Mouse (Mus musculus): ENCODE measurements around the gene Gm20388. TPM values are rescaled to one million over a fixed set of nuclear protein-coding genes. Genes with fewer than 3 reads are reported as not detected.
"Not testable (repeated sequence)": the region's sequence is repeated elsewhere in the genome, so short reads cannot be mapped to it uniquely, and the experiment has no call there.

Gm20388 gene
- polyA plus RNA-seq, 1 experiment from 2014 or later = 5.3 TPM

DNA sequence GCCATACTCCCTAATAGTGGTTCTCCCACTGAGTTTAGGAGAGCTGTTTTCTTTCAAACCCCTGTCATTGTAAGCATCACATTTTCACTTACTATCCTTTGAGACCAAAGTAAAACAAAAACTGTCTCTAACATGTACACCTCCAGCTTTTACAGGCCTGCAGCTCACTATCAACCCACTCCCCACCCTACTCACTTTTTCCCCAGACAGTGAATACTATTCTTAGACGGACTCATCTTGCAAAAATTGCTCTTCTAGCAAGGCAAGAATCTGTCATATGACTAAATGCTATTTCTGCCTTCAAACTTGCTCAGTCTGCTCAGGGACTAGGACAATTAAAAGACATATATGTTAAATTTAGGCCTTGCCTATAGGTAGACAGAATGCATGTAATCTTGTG is 3714.1 kb downstream of the Gm20388 start:
- WGBS = 51% methylated on average over 1 of the region's 1 CpGs
- DNase-seq (ENCODE audit: low spot score) (no peak), ATAC-seq (replicated peaks; ENCODE audit: low FRiP score) (no peak)
- no peak overlapping the region for H3K9ac ChIP-seq (ENCODE audit: low read depth, low read length)
- H3K4me3 ChIP-seq (ENCODE audit: low read depth, low read length) = no peak overlapping the region
- peaks cover 9% of the 10 kb centered on the region; the same call in 1 of the 2 replicates for H3K4me1 ChIP-seq (replicated peaks; ENCODE audit: control insufficient read depth, insufficient read depth, low read length)
- H3K27me3 ChIP-seq (replicated peaks; ENCODE audit: control insufficient read depth, insufficient read depth, low read length) = peaks cover 31% of the 10 kb centered on the region
- H3K27ac ChIP-seq (ENCODE audit: low read depth, low read length) = no peak overlapping the region
- no peaks in the 10 kb centered on the region for H3K9me3 ChIP-seq (ENCODE audit: control insufficient read depth, low read length)
- H3K36me3 ChIP-seq (ENCODE audit: control insufficient read depth, insufficient read depth, low read length) = no peaks in the 10 kb centered on the region
- H3K4me2 ChIP-seq = no peak overlapping the region

DNA sequence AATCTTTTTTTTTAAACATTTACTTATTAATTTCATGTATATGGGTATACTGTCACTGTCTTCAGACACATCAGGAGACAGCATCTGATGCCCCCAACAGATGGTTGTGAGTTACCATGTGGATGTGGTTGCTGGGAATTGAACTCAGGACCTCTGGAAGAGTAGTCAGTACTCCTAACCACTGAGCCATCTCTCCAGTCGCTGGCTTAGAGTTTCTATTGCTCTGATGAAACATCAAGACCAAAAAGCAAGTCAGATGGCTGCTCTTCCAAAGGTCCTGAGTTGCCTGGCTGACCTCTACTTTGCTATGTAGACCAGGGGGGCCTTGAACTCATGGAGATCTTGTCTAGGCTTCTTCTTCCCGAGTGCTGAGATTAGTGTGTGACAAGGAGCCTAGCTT is 3715.1 kb downstream of the Gm20388 start:
- no peak overlapping the region for H3K4me2 ChIP-seq
- no peaks in the 10 kb centered on the region for H3K9me3 ChIP-seq (ENCODE audit: control insufficient read depth, low read length)
- ATAC-seq (replicated peaks; ENCODE audit: low FRiP score) (no peak), DNase-seq (ENCODE audit: low spot score) (no peak)
- no peak overlapping the region for H3K9ac ChIP-seq (ENCODE audit: low read depth, low read length)
- no peak overlapping the region for H3K4me3 ChIP-seq (ENCODE audit: low read depth, low read length)
- H3K36me3 ChIP-seq (ENCODE audit: control insufficient read depth, insufficient read depth, low read length) = no peaks in the 10 kb centered on the region
- H3K27ac ChIP-seq (ENCODE audit: low read depth, low read length) = no peak overlapping the region
- 20% methylated on average over 2 of the region's 2 CpGs for WGBS
- peaks cover 9% of the 10 kb centered on the region; the same call in 1 of the 2 replicates for H3K4me1 ChIP-seq (replicated peaks; ENCODE audit: control insufficient read depth, insufficient read depth, low read length)
- H3K27me3 ChIP-seq (replicated peaks; ENCODE audit: control insufficient read depth, insufficient read depth, low read length) = peaks cover 31% of the 10 kb centered on the region

DNA sequence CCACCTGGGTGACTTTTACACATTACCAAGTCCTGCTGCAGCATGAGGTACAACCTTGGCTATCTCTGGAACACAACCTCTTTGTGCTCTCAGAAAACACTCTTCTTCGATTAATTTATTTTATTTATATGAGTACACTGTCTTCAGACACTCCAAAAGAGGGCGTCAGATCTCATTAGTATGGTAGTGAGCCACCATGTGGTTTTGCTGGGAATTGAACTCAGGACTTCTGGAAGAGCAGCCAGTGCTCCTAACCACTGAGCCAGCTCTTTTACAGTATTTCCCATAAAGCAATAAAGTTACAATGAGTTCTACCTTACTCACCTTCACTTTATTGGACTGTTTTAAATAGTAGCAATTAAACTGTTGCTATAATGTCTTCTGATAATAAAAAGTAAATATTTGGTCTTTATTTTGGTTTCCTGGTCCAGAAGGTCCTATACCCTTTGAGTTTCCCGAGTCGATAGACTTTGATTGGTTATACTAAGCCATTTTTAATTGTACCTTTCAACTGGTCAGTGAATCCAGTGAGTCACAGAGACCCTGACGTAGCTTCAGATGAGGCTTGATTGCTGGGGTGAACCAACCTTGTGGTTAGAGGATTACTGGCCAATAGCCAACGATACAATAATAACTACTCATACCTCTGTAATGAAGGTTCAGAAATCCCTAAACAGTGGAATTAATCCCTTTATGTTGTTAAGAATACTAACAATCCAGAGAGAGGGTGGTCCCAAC is 3716.9 kb downstream of the Gm20388 start:
- peaks cover 31% of the 10 kb centered on the region for H3K27me3 ChIP-seq (replicated peaks; ENCODE audit: control insufficient read depth, insufficient read depth, low read length)
- H3K4me2 ChIP-seq = no peak overlapping the region
- no peak for ATAC-seq (replicated peaks; ENCODE audit: low FRiP score)
- H3K4me3 ChIP-seq (ENCODE audit: low read depth, low read length) = no peak overlapping the region
- DNase-seq (ENCODE audit: low spot score) = no peak
- H3K9ac ChIP-seq (ENCODE audit: low read depth, low read length) = no peak overlapping the region
- no peak overlapping the region for H3K27ac ChIP-seq (ENCODE audit: low read depth, low read length)
- H3K4me1 ChIP-seq (replicated peaks; ENCODE audit: control insufficient read depth, insufficient read depth, low read length) = peaks cover 9% of the 10 kb centered on the region; the same call in 1 of the 2 replicates
- no peaks in the 10 kb centered on the region for H3K36me3 ChIP-seq (ENCODE audit: control insufficient read depth, insufficient read depth, low read length)
- WGBS = 60% methylated on average over 6 of the region's 6 CpGs
- H3K9me3 ChIP-seq (ENCODE audit: control insufficient read depth, low read length) = no peaks in the 10 kb centered on the region

DNA sequence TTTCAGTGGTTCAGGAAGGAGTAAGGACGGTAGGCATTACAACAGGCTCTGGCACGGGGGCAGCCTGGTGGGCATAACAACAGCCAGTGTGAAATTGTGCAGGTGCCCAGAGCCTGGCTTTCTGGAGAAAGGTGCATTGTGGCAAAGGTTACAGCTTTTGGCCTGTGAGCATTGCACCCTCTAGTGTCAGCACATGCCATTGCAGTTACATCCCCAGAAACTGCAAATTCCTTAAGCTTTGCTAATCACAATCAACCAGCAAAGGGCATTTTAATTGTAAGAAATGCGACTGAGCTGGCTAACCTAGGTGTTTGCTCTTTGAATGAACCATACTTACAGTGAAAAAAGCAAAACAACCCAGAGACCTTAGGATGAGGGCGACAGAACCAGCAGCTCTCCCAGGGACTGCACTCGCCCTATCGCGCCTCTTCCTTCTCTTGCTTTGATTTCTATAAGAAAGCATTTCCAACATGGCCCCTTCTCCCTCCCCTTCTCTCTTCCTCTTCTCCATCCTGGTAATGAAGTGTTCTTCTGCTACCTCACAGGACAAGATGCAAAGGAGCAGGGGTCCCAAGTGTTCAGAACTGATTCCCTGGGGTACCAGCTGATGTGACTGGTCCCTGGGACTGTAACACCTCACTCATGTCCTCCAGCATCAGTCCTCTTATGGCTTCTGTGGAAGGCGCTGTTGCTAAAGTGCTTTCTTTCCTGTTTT is 3717.8 kb downstream of the Gm20388 start:
- Histone ChIP-seq H3K4me1 (replicated peaks; ENCODE audit: control insufficient read depth, insufficient read depth, low read length) (peaks cover 9% of the 10 kb centered on the region; the same call in 1 of the 2 replicates), H3K4me3 (ENCODE audit: low read depth, low read length) (peak overlapping the region; percentile 20), H3K36me3 (ENCODE audit: control insufficient read depth, insufficient read depth, low read length) (no peaks in the 10 kb centered on the region), H3K9me3 (ENCODE audit: control insufficient read depth, low read length) (no peaks in the 10 kb centered on the region), H3K27me3 (replicated peaks; ENCODE audit: control insufficient read depth, insufficient read depth, low read length) (peaks cover 31% of the 10 kb centered on the region), H3K9ac (ENCODE audit: low read depth, low read length) (no peak overlapping the region), H3K4me2 (peak overlapping the region; percentile 61), H3K27ac (ENCODE audit: low read depth, low read length) (no peak overlapping the region)
- ATAC-seq (replicated peaks; ENCODE audit: low FRiP score) = no peak
- peak; percentile 43 for DNase-seq (ENCODE audit: low spot score)
- 2% methylated on average over 8 of the region's 8 CpGs for WGBS

DNA sequence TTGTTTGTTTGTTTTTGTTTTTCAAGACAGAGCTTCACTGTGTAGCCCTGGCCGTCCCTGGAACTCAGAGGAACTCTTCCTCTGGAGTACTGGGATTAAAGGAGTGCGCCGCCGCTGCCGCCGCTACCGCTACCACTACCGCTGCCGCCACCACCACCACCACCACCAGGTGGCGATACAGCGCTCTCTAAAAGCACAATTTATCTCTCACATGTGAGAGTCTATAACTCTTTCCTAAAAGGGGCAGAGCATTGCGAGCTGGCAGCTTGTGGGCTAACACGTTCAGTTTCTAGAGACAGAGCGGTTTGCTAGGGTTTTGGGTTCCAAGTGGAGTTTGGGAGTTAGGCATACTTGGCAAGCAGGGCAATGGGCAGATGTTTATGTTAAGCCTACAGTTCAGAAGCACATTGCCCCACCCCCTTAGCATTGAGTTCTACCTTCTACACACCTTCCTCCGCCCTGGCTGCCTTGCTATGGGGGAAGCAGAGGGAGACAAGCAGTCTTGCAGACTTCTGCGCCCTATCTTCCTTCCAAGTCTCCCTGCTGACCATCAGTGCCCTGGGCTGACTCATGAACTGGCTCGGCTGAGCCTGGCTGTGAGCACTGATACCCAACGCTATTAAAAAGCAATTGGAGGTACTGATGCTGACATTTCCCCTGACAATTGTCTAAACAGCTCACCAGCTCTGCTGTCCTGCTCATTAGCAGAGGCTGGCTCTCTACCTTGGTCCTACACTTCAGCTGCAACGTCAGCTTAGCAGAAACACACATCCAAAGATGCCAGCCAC is 3718.5 kb downstream of the Gm20388 start:
- Histone ChIP-seq H3K4me1 (replicated peaks; ENCODE audit: control insufficient read depth, insufficient read depth, low read length) (peaks cover 10% of the 10 kb centered on the region; the same call in 1 of the 2 replicates), H3K36me3 (ENCODE audit: control insufficient read depth, insufficient read depth, low read length) (no peaks in the 10 kb centered on the region), H3K9me3 (ENCODE audit: control insufficient read depth, low read length) (no peaks in the 10 kb centered on the region), H3K27ac (ENCODE audit: low read depth, low read length) (no peak overlapping the region), H3K9ac (ENCODE audit: low read depth, low read length) (no peak overlapping the region), H3K27me3 (replicated peaks; ENCODE audit: control insufficient read depth, insufficient read depth, low read length) (peaks cover 31% of the 10 kb centered on the region), H3K4me3 (ENCODE audit: low read depth, low read length) (peak overlapping the region; percentile 20), H3K4me2 (peak overlapping the region; percentile 61)
- ATAC-seq (replicated peaks; ENCODE audit: low FRiP score) (no peak), DNase-seq (ENCODE audit: low spot score) (peak; percentile 83)
- WGBS = 11% methylated on average over 19 of the region's 19 CpGs

DNA sequence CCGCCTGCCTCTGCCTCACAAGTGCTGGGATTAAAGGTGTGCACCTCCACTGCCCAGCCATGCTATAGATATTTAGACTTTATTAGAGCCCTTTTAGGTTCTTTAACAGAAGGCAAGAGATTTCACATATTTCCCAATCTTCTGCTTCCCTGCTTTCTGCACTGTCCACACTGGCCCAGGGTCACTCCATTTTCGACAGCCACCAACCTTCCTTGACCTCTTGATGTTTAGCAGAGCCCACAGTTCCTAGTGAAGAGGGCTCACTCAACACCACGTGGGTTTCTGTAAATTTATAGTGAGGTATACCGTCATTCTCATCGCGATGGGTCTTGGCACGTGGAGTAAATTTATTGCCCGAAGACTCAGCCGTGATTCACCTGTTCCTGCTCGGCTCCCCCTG is 3719.4 kb downstream of the Gm20388 start:
- H3K4me2 ChIP-seq = no peak overlapping the region
- H3K36me3 ChIP-seq (ENCODE audit: control insufficient read depth, insufficient read depth, low read length) = no peaks in the 10 kb centered on the region
- H3K27me3 ChIP-seq (replicated peaks; ENCODE audit: control insufficient read depth, insufficient read depth, low read length) = peaks cover 24% of the 10 kb centered on the region
- H3K4me1 ChIP-seq (replicated peaks; ENCODE audit: control insufficient read depth, insufficient read depth, low read length) = peaks cover 13% of the 10 kb centered on the region; the same call in 1 of the 2 replicates
- H3K9me3 ChIP-seq (ENCODE audit: control insufficient read depth, low read length) = no peaks in the 10 kb centered on the region
- ATAC-seq (replicated peaks; ENCODE audit: low FRiP score) (no peak), DNase-seq (ENCODE audit: low spot score) (no peak)
- 39% methylated on average over 10 of the region's 10 CpGs for WGBS
- H3K9ac ChIP-seq (ENCODE audit: low read depth, low read length) = no peak overlapping the region
- no peak overlapping the region for H3K4me3 ChIP-seq (ENCODE audit: low read depth, low read length)
- no peak overlapping the region for H3K27ac ChIP-seq (ENCODE audit: low read depth, low read length)

DNA sequence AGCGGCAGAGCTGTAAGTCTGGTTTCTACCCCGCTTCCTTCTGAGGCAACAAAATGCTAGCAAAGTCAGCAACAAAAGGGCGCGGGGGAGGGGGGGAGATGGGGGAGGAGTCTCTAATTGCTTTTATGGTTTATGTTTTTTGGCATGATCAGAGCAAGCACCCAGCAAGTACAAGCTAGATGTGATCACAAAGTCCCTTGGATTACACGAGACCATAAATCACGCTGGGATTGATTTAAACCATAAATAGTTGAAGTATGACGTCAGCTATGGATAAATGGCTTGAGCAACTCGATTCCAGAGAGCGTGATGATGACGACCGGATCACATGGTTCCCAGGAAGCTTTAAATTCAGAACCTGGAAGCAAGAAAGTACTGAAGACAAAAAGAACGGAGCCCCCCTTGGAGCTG is 3720.2 kb downstream of the Gm20388 start:
- peaks cover 21% of the 10 kb centered on the region for H3K27me3 ChIP-seq (replicated peaks; ENCODE audit: control insufficient read depth, insufficient read depth, low read length)
- no peak overlapping the region for H3K27ac ChIP-seq (ENCODE audit: low read depth, low read length)
- no peak for ATAC-seq (replicated peaks; ENCODE audit: low FRiP score)
- H3K4me3 ChIP-seq (ENCODE audit: low read depth, low read length) = no peak overlapping the region
- H3K36me3 ChIP-seq (ENCODE audit: control insufficient read depth, insufficient read depth, low read length) = no peaks in the 10 kb centered on the region
- H3K9me3 ChIP-seq (ENCODE audit: control insufficient read depth, low read length) = no peaks in the 10 kb centered on the region
- peak overlapping the region; percentile 39 for H3K4me2 ChIP-seq
- no peak overlapping the region for H3K9ac ChIP-seq (ENCODE audit: low read depth, low read length)
- 29% methylated on average over 12 of the region's 12 CpGs for WGBS
- no peak for DNase-seq (ENCODE audit: low spot score)
- H3K4me1 ChIP-seq (replicated peaks; ENCODE audit: control insufficient read depth, insufficient read depth, low read length) = peaks cover 13% of the 10 kb centered on the region; the same call in 1 of the 2 replicates

DNA sequence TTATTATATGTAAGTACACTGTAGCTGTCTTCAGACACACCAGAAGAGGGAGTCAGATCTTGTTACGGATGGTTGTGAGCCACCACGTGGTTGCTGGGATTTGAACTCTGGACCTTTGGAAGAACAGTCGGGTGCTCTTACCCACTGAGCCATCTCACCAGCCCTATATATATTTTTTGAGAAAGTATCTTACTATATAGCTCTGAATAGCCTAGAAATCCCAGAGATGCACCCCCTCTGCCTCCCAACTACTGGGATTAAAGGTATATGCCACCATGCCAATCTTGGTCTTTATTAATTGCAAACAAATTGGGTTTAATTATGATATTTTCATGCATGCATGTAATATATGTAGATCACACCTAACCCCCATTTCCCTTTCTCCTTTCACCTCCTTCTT is 3721.1 kb downstream of the Gm20388 start:
- not testable (repeated sequence) for H3K4me3 ChIP-seq (ENCODE audit: low read depth, low read length); H3K4me2 ChIP-seq; ATAC-seq (replicated peaks; ENCODE audit: low FRiP score); DNase-seq (ENCODE audit: low spot score); H3K27ac ChIP-seq (ENCODE audit: low read depth, low read length); H3K9me3 ChIP-seq (ENCODE audit: control insufficient read depth, low read length); H3K36me3 ChIP-seq (ENCODE audit: control insufficient read depth, insufficient read depth, low read length); H3K9ac ChIP-seq (ENCODE audit: low read depth, low read length)
- WGBS = 66% methylated on average over 3 of the region's 3 CpGs
- Histone ChIP-seq H3K27me3 (replicated peaks; ENCODE audit: control insufficient read depth, insufficient read depth, low read length) (peaks cover 18% of the 10 kb centered on the region), H3K4me1 (replicated peaks; ENCODE audit: control insufficient read depth, insufficient read depth, low read length) (peaks cover 13% of the 10 kb centered on the region; the same call in 1 of the 2 replicates)
